Mouse (Mus musculus): ENCODE results near the gene Rnf111. TPM values are rescaled to one million over a fixed set of nuclear protein-coding genes. Genes with fewer than 3 reads are reported as not detected.

The Rnf111 gene
- polyA plus RNA-seq, 1 experiment from 2014 or later: 32.9 TPM

DNA sequence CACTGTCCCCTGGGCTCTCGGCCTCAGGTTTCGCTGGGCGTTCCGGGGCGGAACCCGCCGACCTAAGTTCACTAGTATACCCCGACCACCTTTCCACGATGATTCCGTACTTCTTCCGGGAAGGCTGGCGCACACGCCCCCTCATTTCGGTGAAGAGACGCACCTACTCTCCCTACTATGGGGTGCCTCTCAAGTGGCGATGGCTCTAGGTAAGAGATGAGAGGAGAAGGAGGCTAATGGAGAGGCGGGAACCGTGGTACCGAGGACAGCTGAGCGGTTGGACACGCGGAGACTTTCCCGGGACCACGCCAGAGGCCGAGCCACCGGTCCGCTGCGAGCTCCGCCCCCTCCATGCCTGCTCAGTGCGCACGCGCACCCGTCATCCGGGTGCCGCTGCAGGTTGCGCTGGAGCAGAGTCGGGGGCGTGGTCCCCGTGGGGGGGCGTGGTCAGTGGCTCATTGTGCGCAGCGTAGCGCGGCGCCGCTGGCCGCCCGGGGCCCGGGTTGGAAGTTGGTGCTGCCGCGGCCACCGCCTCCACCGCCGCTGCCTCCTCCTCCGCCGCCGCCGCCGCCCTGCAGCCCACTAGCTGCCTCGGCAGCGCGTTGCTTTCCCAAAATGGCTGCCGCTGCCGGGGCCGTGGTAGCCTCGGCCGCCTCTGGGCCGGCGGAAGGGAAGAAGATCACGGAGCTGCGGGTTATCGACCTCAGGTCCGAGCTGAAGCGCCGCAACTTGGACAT is 38.9 kb upstream of the Rnf111 start, which contains the start of gene Sltm:
Sltm (plus strand) TSS at position 450 of the 737 bp plus-strand sequence.
- Histone ChIP-seq H3K27ac (replicated peaks; ENCODE audit: low read depth, low read length) (peak within 1 kb of the TSS; percentile 97), H3K4me1 (ENCODE audit: control insufficient read depth, insufficient read depth, low read length) (no peaks in the 10 kb centered on the region), H3K27me3 (ENCODE audit: control insufficient read depth, insufficient read depth, low read length) (no peaks in the 10 kb centered on the region), H3K4me3 (ENCODE audit: low read depth, low read length) (peak within 1 kb of the TSS; percentile 91), H3K9ac (replicated peaks; ENCODE audit: low read length) (peak within 1 kb of the TSS; percentile 95), H3K4me2 (ENCODE audit: low read depth, low read length) (peak within 1 kb of the TSS; percentile 56), H3K36me3 (replicated peaks; ENCODE audit: control insufficient read depth, insufficient read depth, low read depth, low read length) (no peaks in the 10 kb centered on the region), H3K9me3 (replicated peaks; ENCODE audit: control insufficient read depth, low read length) (no peaks in the 10 kb centered on the region)
- 0% methylated on average over 71 of the region's 75 CpGs for WGBS
- ATAC-seq (replicated peaks; ENCODE audit: insufficient number of reproducible peaks, low FRiP score, low TSS enrichment, low read depth) (peak; percentile 96), DNase-seq (ENCODE audit: low spot score) (peak; percentile 98)

DNA sequence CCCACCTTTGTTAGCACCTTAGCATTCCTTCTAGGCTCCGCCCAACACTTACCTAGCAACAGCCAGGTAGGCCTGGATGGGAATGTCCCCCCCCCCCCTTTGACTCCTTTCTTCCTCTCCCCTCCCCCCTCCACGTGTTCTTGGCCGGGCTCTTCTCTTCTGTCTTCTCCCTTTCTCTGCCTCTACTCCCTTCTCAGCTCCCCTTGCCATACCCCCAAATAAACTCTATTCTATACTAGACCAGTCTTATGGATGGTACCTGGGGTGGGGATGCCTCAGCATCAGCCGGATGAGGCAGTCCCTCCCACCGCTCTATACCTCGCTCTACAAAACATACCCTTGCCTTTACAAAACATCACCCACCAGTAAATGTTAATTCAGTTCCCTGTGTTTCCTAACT is 38.1 kb upstream of the Rnf111 start:
- no peak; the same call in 1 of the 2 replicates for ATAC-seq (replicated peaks; ENCODE audit: insufficient number of reproducible peaks, low FRiP score, low TSS enrichment, low read depth)
- peak overlapping the region; percentile 56 for H3K4me2 ChIP-seq (ENCODE audit: low read depth, low read length)
- peak overlapping the region; percentile 91 for H3K4me3 ChIP-seq (ENCODE audit: low read depth, low read length)
- H3K9me3 ChIP-seq (replicated peaks; ENCODE audit: control insufficient read depth, low read length): no peaks in the 10 kb centered on the region
- no peaks in the 10 kb centered on the region for H3K4me1 ChIP-seq (ENCODE audit: control insufficient read depth, insufficient read depth, low read length)
- no peaks in the 10 kb centered on the region for H3K36me3 ChIP-seq (replicated peaks; ENCODE audit: control insufficient read depth, insufficient read depth, low read depth, low read length)
- no peak for DNase-seq (ENCODE audit: low spot score)
- H3K27ac ChIP-seq (replicated peaks; ENCODE audit: low read depth, low read length): no peak overlapping the region
- WGBS: 10% methylated on average over 6 of the region's 6 CpGs
- no peaks in the 10 kb centered on the region for H3K27me3 ChIP-seq (ENCODE audit: control insufficient read depth, insufficient read depth, low read length)
- peak overlapping the region; percentile 32; the same call in 1 of the 2 replicates for H3K9ac ChIP-seq (replicated peaks; ENCODE audit: low read length)

DNA sequence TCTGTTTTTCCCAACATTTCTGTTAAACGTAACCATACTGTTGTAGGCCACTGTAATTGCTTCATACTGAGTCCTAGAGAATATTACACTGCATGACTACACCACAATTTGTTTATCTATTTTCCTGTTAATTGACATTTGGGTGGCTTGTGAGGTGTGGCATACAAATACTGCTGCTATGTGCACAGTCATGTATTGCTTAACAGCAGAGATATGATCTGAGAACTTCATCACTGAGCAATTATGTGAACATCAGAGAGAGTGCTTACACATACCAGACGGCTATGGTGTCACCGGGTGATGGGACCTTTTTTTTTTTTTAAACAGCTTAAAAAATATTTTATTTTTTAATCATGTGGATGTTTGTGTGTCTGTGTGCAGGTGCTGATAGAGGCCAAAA is 29.8 kb upstream of the Rnf111 start:
- Histone ChIP-seq H3K4me3 (ENCODE audit: low read depth, low read length) (no peak overlapping the region), H3K36me3 (replicated peaks; ENCODE audit: control insufficient read depth, insufficient read depth, low read depth, low read length) (no peaks in the 10 kb centered on the region), H3K9me3 (replicated peaks; ENCODE audit: control insufficient read depth, low read length) (no peaks in the 10 kb centered on the region), H3K27me3 (ENCODE audit: control insufficient read depth, insufficient read depth, low read length) (no peaks in the 10 kb centered on the region), H3K4me2 (ENCODE audit: low read depth, low read length) (no peak overlapping the region), H3K9ac (replicated peaks; ENCODE audit: low read length) (no peak overlapping the region), H3K27ac (replicated peaks; ENCODE audit: low read depth, low read length) (no peak overlapping the region), H3K4me1 (ENCODE audit: control insufficient read depth, insufficient read depth, low read length) (no peaks in the 10 kb centered on the region)
- WGBS: 74% methylated on average over 3 of the region's 3 CpGs
- DNase-seq (ENCODE audit: low spot score) (no peak), ATAC-seq (replicated peaks; ENCODE audit: insufficient number of reproducible peaks, low FRiP score, low TSS enrichment, low read depth) (no peak)

DNA sequence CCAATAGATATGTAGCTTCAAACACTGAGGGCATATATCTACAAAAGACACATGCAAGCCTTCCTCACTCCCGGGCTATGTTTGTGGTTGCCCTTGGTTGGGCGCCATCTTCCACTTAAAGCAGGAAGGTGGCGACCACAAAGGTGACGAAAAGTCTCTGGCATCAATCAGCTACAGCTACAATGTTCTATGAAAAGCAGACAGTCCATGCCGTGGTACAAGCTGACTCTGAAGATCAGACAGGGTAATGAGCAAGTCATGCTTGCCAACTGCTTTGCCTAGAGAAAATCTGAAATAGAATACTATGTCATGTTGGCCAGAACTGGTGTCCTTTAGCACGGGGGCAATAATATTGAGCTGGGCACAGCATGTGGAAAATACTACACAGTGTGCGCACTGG is 20.8 kb upstream of the Rnf111 start:
- no peak overlapping the region for H3K27ac ChIP-seq (replicated peaks; ENCODE audit: low read depth, low read length)
- DNase-seq (ENCODE audit: low spot score) (no peak), ATAC-seq (replicated peaks; ENCODE audit: insufficient number of reproducible peaks, low FRiP score, low TSS enrichment, low read depth) (no peak)
- H3K4me2 ChIP-seq (ENCODE audit: low read depth, low read length): no peak overlapping the region
- H3K9ac ChIP-seq (replicated peaks; ENCODE audit: low read length): no peak overlapping the region
- no peaks in the 10 kb centered on the region for H3K27me3 ChIP-seq (ENCODE audit: control insufficient read depth, insufficient read depth, low read length)
- 89% methylated on average over 7 of the region's 7 CpGs for WGBS
- no peaks in the 10 kb centered on the region for H3K9me3 ChIP-seq (replicated peaks; ENCODE audit: control insufficient read depth, low read length)
- H3K36me3 ChIP-seq (replicated peaks; ENCODE audit: control insufficient read depth, insufficient read depth, low read depth, low read length): no peaks in the 10 kb centered on the region
- no peak overlapping the region for H3K4me3 ChIP-seq (ENCODE audit: low read depth, low read length)
- H3K4me1 ChIP-seq (ENCODE audit: control insufficient read depth, insufficient read depth, low read length): no peaks in the 10 kb centered on the region

DNA sequence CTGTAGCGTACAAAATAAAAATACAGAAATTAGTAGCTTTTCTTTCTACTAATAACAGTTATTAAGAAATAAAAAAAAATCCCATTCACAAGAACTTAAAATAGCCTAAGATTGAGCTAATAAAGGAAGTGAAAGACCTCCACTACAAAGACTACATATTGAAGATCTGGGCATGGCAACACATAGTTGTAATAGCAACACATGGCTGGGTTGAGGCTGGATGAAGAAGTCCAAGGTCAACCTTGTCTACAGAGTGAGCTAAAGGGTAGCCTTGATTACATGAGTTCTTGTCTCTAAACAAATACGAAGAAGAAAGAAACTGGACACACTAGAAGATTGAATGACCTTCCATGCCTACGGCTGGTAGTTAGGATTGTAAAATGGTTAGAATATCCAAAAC is 20.3 kb upstream of the Rnf111 start:
- H3K9me3 ChIP-seq (replicated peaks; ENCODE audit: control insufficient read depth, low read length): no peaks in the 10 kb centered on the region
- H3K27ac ChIP-seq (replicated peaks; ENCODE audit: low read depth, low read length): no peak overlapping the region
- H3K9ac ChIP-seq (replicated peaks; ENCODE audit: low read length): no peak overlapping the region
- DNase-seq (ENCODE audit: low spot score) (no peak), ATAC-seq (replicated peaks; ENCODE audit: insufficient number of reproducible peaks, low FRiP score, low TSS enrichment, low read depth) (no peak)
- no peaks in the 10 kb centered on the region for H3K4me1 ChIP-seq (ENCODE audit: control insufficient read depth, insufficient read depth, low read length)
- no peak overlapping the region for H3K4me3 ChIP-seq (ENCODE audit: low read depth, low read length)
- H3K4me2 ChIP-seq (ENCODE audit: low read depth, low read length): no peak overlapping the region
- H3K36me3 ChIP-seq (replicated peaks; ENCODE audit: control insufficient read depth, insufficient read depth, low read depth, low read length): no peaks in the 10 kb centered on the region
- 91% methylated on average over 3 of the region's 3 CpGs for WGBS
- H3K27me3 ChIP-seq (ENCODE audit: control insufficient read depth, insufficient read depth, low read length): no peaks in the 10 kb centered on the region

DNA sequence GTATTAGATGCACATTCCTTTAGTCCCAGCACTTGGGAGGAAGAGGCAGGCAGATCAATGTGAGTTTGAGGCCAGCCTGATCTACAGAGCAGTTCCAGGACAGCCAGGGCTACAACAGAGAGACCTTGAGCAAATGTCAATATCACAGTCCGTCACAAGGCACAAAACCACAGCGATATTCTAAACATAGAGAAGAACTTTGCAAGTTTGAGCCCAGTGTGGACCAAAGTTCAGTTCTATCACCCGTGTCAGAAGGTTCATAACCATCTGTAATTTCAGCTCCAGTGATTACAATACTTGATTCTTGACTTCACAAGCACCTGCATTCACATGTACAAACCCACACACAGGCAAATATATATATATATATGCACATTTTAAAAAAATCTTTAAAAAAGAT is 17.1 kb upstream of the Rnf111 start:
- H3K9ac ChIP-seq (replicated peaks; ENCODE audit: low read length): no peak overlapping the region
- H3K9me3 ChIP-seq (replicated peaks; ENCODE audit: control insufficient read depth, low read length): no peaks in the 10 kb centered on the region
- H3K4me3 ChIP-seq (ENCODE audit: low read depth, low read length): no peak overlapping the region
- no peak for ATAC-seq (replicated peaks; ENCODE audit: insufficient number of reproducible peaks, low FRiP score, low TSS enrichment, low read depth)
- no peaks in the 10 kb centered on the region for H3K4me1 ChIP-seq (ENCODE audit: control insufficient read depth, insufficient read depth, low read length)
- no peak overlapping the region for H3K4me2 ChIP-seq (ENCODE audit: low read depth, low read length)
- no peaks in the 10 kb centered on the region for H3K36me3 ChIP-seq (replicated peaks; ENCODE audit: control insufficient read depth, insufficient read depth, low read depth, low read length)
- DNase-seq (ENCODE audit: low spot score): no peak
- WGBS: 83% methylated on average over 3 of the region's 3 CpGs
- no peaks in the 10 kb centered on the region for H3K27me3 ChIP-seq (ENCODE audit: control insufficient read depth, insufficient read depth, low read length)
- no peak overlapping the region for H3K27ac ChIP-seq (replicated peaks; ENCODE audit: low read depth, low read length)

DNA sequence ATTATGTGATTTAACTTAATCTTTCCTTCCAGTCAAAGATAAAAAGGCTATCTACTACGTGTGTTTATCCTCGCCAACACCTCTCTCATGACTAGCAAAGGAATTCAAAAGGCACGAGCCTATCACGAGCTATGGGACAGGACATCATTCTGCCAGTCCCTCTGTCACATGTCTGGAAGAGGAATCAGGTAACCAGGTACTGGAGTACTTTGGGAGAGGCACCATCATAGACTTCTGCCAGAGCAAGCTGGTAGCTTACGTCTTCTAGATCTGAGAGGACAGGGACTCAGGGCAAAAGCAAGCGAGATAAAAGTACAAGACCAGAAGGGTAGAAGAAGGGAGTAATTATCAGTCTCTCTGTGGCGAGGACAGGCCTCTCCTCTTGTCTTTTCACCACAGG is 8.2 kb upstream of the Rnf111 start:
- H3K4me2 ChIP-seq (ENCODE audit: low read depth, low read length): no peak overlapping the region
- DNase-seq (ENCODE audit: low spot score): no peak
- H3K9ac ChIP-seq (replicated peaks; ENCODE audit: low read length): no peak overlapping the region
- no peaks in the 10 kb centered on the region for H3K27me3 ChIP-seq (ENCODE audit: control insufficient read depth, insufficient read depth, low read length)
- H3K36me3 ChIP-seq (replicated peaks; ENCODE audit: control insufficient read depth, insufficient read depth, low read depth, low read length): no peaks in the 10 kb centered on the region
- H3K4me3 ChIP-seq (ENCODE audit: low read depth, low read length): no peak overlapping the region
- WGBS: 85% methylated on average over 7 of the region's 7 CpGs
- H3K4me1 ChIP-seq (ENCODE audit: control insufficient read depth, insufficient read depth, low read length): no peaks in the 10 kb centered on the region
- no peaks in the 10 kb centered on the region for H3K9me3 ChIP-seq (replicated peaks; ENCODE audit: control insufficient read depth, low read length)
- H3K27ac ChIP-seq (replicated peaks; ENCODE audit: low read depth, low read length): no peak overlapping the region
- ATAC-seq (replicated peaks; ENCODE audit: insufficient number of reproducible peaks, low FRiP score, low TSS enrichment, low read depth): no peak

DNA sequence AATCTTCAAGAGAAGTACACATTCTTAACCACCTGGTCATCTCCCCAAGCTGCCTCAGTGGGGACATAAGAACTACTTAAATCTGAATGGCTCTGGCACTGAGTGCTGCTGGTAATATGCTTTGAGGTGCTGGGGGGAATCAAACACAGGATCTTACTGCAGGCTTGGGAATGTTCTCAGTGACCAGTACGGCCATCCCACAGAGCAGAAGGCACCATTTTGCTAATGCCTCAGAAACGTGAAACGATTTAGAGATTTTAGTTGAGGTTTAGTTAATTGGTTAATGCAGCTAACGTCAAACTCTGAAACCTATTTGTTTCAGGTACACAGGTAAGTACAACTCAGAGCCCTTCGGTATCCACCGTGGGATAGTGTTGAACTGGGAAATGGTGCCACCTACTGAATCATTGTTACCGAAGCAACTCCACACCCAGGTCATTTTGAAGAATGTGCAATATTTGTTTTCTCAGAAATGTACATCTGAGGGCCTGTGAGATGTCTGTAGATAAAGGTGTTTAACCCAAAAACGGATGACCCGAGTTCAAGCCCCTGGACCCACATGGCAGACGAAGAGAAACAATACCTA is 7.6 kb upstream of the Rnf111 start:
- no peaks in the 10 kb centered on the region for H3K27me3 ChIP-seq (ENCODE audit: control insufficient read depth, insufficient read depth, low read length)
- no peak for DNase-seq (ENCODE audit: low spot score)
- H3K27ac ChIP-seq (replicated peaks; ENCODE audit: low read depth, low read length): no peak overlapping the region
- H3K4me2 ChIP-seq (ENCODE audit: low read depth, low read length): no peak overlapping the region
- H3K4me1 ChIP-seq (ENCODE audit: control insufficient read depth, insufficient read depth, low read length): no peaks in the 10 kb centered on the region
- 69% methylated on average over 10 of the region's 10 CpGs for WGBS
- H3K36me3 ChIP-seq (replicated peaks; ENCODE audit: control insufficient read depth, insufficient read depth, low read depth, low read length): no peaks in the 10 kb centered on the region
- no peak overlapping the region for H3K4me3 ChIP-seq (ENCODE audit: low read depth, low read length)
- H3K9me3 ChIP-seq (replicated peaks; ENCODE audit: control insufficient read depth, low read length): no peaks in the 10 kb centered on the region
- no peak for ATAC-seq (replicated peaks; ENCODE audit: insufficient number of reproducible peaks, low FRiP score, low TSS enrichment, low read depth)
- H3K9ac ChIP-seq (replicated peaks; ENCODE audit: low read length): no peak overlapping the region

Data from embryonic facial prominence, embryonic 11.5 days (tissue).